Mouse (Mus musculus): ENCODE results near the gene Smoc2.

Gene Smoc2

GRCm38 (mm10) chr17:14279177-14279965 is at the start of gene Smoc2:
Smoc2 (plus strand) TSS chr17:14279506.
- DNase-seq (ENCODE audit: extremely low read depth, insufficient read length, low spot score), result no peak

GRCm38 (mm10) chr17:14230698-14231430 is 48.4 kb upstream of the Smoc2 start:
- DNase-seq (ENCODE audit: extremely low read depth, insufficient read length, low spot score), result no peak

- peak; percentile 30 for DNase-seq (ENCODE audit: extremely low read depth, insufficient read length, low spot score)
These were observed 46.7 kb upstream of the Smoc2 start for GRCm38 (mm10) chr17:14232629-14233028.

- no peak for DNase-seq (ENCODE audit: extremely low read depth, insufficient read length, low spot score)
These were observed 45.6 kb upstream of the Smoc2 start for GRCm38 (mm10) chr17:14233658-14234057.

GRCm38 (mm10) chr17:14234774-14235389 is 44.4 kb upstream of the Smoc2 start:
- no peak for DNase-seq (ENCODE audit: extremely low read depth, insufficient read length, low spot score)

- no peak for DNase-seq (ENCODE audit: extremely low read depth, insufficient read length, low spot score)
These were observed 42.2 kb upstream of the Smoc2 start for GRCm38 (mm10) chr17:14237134-14237533.

GRCm38 (mm10) chr17:14239960-14240359 is 39.3 kb upstream of the Smoc2 start:
- peak; percentile 58 for DNase-seq (ENCODE audit: extremely low read depth, insufficient read length, low spot score)

GRCm38 (mm10) chr17:14242634-14243033 is 36.7 kb upstream of the Smoc2 start:
- DNase-seq (ENCODE audit: extremely low read depth, insufficient read length, low spot score), result no peak

GRCm38 (mm10) chr17:14244195-14244965 is 34.9 kb upstream of the Smoc2 start:
- no peak for DNase-seq (ENCODE audit: extremely low read depth, insufficient read length, low spot score)

- DNase-seq (ENCODE audit: extremely low read depth, insufficient read length, low spot score), result no peak
These were observed 33.0 kb upstream of the Smoc2 start for GRCm38 (mm10) chr17:14246266-14246665.

- DNase-seq (ENCODE audit: extremely low read depth, insufficient read length, low spot score), result no peak
These were observed 31.4 kb upstream of the Smoc2 start for GRCm38 (mm10) chr17:14247931-14248330.

- no peak for DNase-seq (ENCODE audit: extremely low read depth, insufficient read length, low spot score)
These were observed 29.7 kb upstream of the Smoc2 start for GRCm38 (mm10) chr17:14249595-14249994.

GRCm38 (mm10) chr17:14250401-14250800 is 28.9 kb upstream of the Smoc2 start:
- DNase-seq (ENCODE audit: extremely low read depth, insufficient read length, low spot score), result no peak

GRCm38 (mm10) chr17:14252456-14252855 is 26.9 kb upstream of the Smoc2 start:
- DNase-seq (ENCODE audit: extremely low read depth, insufficient read length, low spot score), result no peak

GRCm38 (mm10) chr17:14254616-14255015 is 24.7 kb upstream of the Smoc2 start:
- no peak for DNase-seq (ENCODE audit: extremely low read depth, insufficient read length, low spot score)

- DNase-seq (ENCODE audit: extremely low read depth, insufficient read length, low spot score), result no peak
These were observed 21.3 kb upstream of the Smoc2 start for GRCm38 (mm10) chr17:14257799-14258520.

- no peak for DNase-seq (ENCODE audit: extremely low read depth, insufficient read length, low spot score)
These were observed 20.4 kb upstream of the Smoc2 start for GRCm38 (mm10) chr17:14258906-14259305.

- DNase-seq (ENCODE audit: extremely low read depth, insufficient read length, low spot score), result no peak
These were observed 18.3 kb upstream of the Smoc2 start for GRCm38 (mm10) chr17:14260966-14261365.

- no peak for DNase-seq (ENCODE audit: extremely low read depth, insufficient read length, low spot score)
These were observed 17.1 kb upstream of the Smoc2 start for GRCm38 (mm10) chr17:14262217-14262616.

GRCm38 (mm10) chr17:14268001-14268400 is 11.3 kb upstream of the Smoc2 start:
- no peak for DNase-seq (ENCODE audit: extremely low read depth, insufficient read length, low spot score)
